Mouse (Mus musculus): ENCODE measurements around the gene Rabggtb.

DNA sequence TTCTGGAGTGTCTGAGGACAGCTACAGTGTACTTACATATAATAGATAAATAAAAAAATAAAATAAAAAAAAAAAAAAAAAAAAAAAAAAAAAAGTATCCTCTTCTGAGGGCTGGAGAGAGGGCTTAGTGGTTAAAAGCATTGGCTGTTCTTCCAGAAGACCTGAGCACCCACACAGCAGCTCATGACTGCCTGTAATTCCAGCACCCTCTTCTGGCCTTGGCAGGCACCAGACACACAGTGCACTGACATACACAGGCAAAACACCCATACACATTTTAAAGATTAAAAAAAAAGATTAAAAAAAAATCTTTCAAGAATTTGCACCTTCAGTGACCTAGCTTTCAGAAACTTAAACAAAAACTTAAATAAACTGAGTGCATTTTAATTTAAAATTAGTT, 26.5 kb downstream of the Rabggtb start:
- TF ChIP-seq EP300 (IDR thresholded peaks at IDR 0.05; ENCODE audit: insufficient read depth, low read depth, low read length) (no peak), CTCF (IDR thresholded peaks at IDR 0.05) (no peak), POLR2A (IDR thresholded peaks at IDR 0.05; ENCODE audit: insufficient read depth, low read depth, low read length) (no peak)
